Mouse (Mus musculus) myocyte (in vitro differentiated cells): ENCODE results near the gene Cstb. TPM values are rescaled to one million over a fixed set of nuclear protein-coding genes. Genes with fewer than 3 reads are reported as not detected.

Experiments used
- H3K27me3 ChIP-seq: one replicate; pipeline ENCODE4 v1.6.1; 2011; ENCODE audit not compliant: control insufficient read depth, insufficient read depth, insufficient read length
- H3K36me3 ChIP-seq: one replicate; pipeline ENCODE4 v1.6.1; 2011; ENCODE audit not compliant: control insufficient read depth, insufficient read depth
- H3K4me2 ChIP-seq: one replicate; pipeline ENCODE4 v1.6.1; 2011; ENCODE audit warnings: low read depth, control low read depth
- H3K4me3 ChIP-seq: one replicate; pipeline ENCODE4 v1.5.1; 2011; ENCODE audit warnings: mild to moderate bottlenecking, control low read depth, moderate library complexity
- H3K79me2 ChIP-seq: one replicate; pipeline ENCODE4 v1.6.1; 2011; ENCODE audit not compliant: control insufficient read depth, insufficient read depth
- H3ac ChIP-seq: one replicate; pipeline ENCODE4 v1.6.1; 2011; ENCODE audit not compliant: control insufficient read depth, insufficient read length
- CEBPB ChIP-seq: IDR thresholded peaks from 2 replicates; pipeline ENCODE4 v1.6.1; 2011; ENCODE audit warnings: mild to moderate bottlenecking, moderate library complexity; ENCODE audit not compliant: poor library complexity, insufficient read depth, severe bottlenecking
- E2F4 ChIP-seq: IDR thresholded peaks from one replicate; pipeline ENCODE4 v1.6.1; 2011; ENCODE audit warnings: mild to moderate bottlenecking, control low read depth, moderate library complexity; ENCODE audit not compliant: insufficient read depth
- MAX ChIP-seq: IDR thresholded peaks from one replicate; pipeline ENCODE4 v1.6.1; 2011; ENCODE audit warnings: low read depth, mild to moderate bottlenecking, control low read depth
- MYOD1 ChIP-seq, 3 experiments: IDR thresholded peaks; one replicate each; pipeline ENCODE4 v1.6.1; 2011; ENCODE audit warnings: control low read depth in 2 of 3, low read depth in 2 of 3, mild to moderate bottlenecking in 2 of 3, moderate library complexity in 1 of 3; ENCODE audit not compliant: insufficient read length in 2 of 3, control insufficient read depth in 1 of 3
- MYOG ChIP-seq, 3 experiments: IDR thresholded peaks; one replicate each; pipeline ENCODE4 v1.6.1; 2011; ENCODE audit warnings: control low read depth in 2 of 3, low read depth in 2 of 3, mild to moderate bottlenecking in 2 of 3; ENCODE audit not compliant: insufficient read length in 2 of 3, control insufficient read depth in 1 of 3, insufficient read depth in 1 of 3
- POLR2A ChIP-seq: IDR thresholded peaks from one replicate; pipeline ENCODE4 v1.6.1; 2011; ENCODE audit warnings: low read depth, mild to moderate bottlenecking, control low read depth, moderate library complexity; ENCODE audit not compliant: insufficient read length
- POLR2AphosphoS2 ChIP-seq: IDR thresholded peaks from one replicate; pipeline ENCODE4 v1.6.1; 2011; ENCODE audit warnings: low read depth, control low read depth; ENCODE audit not compliant: insufficient read length
- REST ChIP-seq: IDR thresholded peaks from one replicate; pipeline ENCODE4 v1.6.1; 2011; ENCODE audit warnings: mild to moderate bottlenecking, control low read depth, moderate library complexity; ENCODE audit not compliant: insufficient read depth, insufficient read length
- SRF ChIP-seq: IDR thresholded peaks from one replicate; pipeline ENCODE4 v1.6.1; 2011; ENCODE audit warnings: low read depth; ENCODE audit not compliant: control insufficient read depth, insufficient read length
- TCF12 ChIP-seq: IDR thresholded peaks from one replicate; pipeline ENCODE4 v1.6.1; 2011; ENCODE audit warnings: mild to moderate bottlenecking, control low read depth; ENCODE audit not compliant: poor library complexity, insufficient read depth, severe bottlenecking
- TCF3 ChIP-seq: IDR thresholded peaks from one replicate; pipeline ENCODE4 v1.6.1; 2011; ENCODE audit warnings: low read depth, control low read depth; ENCODE audit not compliant: insufficient read length
- USF1 ChIP-seq: IDR thresholded peaks from one replicate; pipeline ENCODE4 v1.6.1; 2011; ENCODE audit warnings: low read depth, mild to moderate bottlenecking, control low read depth, moderate library complexity
- polyA plus RNA-seq: library from polyadenylated mRNA; unstranded; fragments of >200 nt; fragmentation: generic; extraction: Trizol; gene quantifications from one replicate; pipeline ENCODE4 v1.2.1, GENCODE M21; 2012; ENCODE audit warnings: missing spikeins

The Cstb gene
- polyA plus RNA-seq, 1 experiment, result 197 TPM

DNA sequence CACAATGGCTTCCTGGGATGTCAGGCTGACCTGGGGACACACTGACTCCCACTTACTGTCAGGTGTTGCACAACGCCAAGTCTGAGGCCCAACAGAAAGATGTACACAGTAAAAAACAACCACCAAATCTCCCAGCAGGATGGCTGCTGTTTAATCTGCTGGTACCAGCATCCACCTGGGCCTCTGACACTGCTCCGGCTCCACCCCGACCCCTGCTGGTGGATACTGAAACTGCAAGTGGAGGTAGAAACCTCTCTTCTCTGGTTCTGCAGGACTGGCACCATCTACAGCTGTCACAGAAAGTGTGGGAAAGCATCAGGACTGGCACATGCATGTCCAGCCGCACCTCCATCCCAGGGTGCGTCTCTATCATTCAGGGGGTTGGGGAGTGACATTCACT lies 12.6 kb downstream of the Cstb start:
- TF ChIP-seq TCF12 (no peak), POLR2AphosphoS2 (no peak), POLR2A (no peak), CEBPB (no peak), E2F4 (no peak), USF1 (no peak), MAX (no peak), SRF (no peak), MYOD1 (IDR thresholded peaks at IDR 0.05; ENCODE audit: control insufficient read depth in 1 of 3, insufficient read length in 2 of 3, low read depth in 2 of 3) (no peak), TCF3 (no peak), MYOG (IDR thresholded peaks at IDR 0.05; ENCODE audit: control insufficient read depth in 1 of 3, insufficient read depth in 1 of 3, insufficient read length in 2 of 3, low read depth in 2 of 3) (no peak), REST (no peak)
- H3K4me2 ChIP-seq, result no peak overlapping the region
- H3K36me3 ChIP-seq, result no peaks in the 10 kb centered on the region
- no peaks in the 10 kb centered on the region for H3K79me2 ChIP-seq
- H3K4me3 ChIP-seq, result no peak overlapping the region
- no peaks in the 10 kb centered on the region for H3K27me3 ChIP-seq
- no peak overlapping the region for H3ac ChIP-seq

DNA sequence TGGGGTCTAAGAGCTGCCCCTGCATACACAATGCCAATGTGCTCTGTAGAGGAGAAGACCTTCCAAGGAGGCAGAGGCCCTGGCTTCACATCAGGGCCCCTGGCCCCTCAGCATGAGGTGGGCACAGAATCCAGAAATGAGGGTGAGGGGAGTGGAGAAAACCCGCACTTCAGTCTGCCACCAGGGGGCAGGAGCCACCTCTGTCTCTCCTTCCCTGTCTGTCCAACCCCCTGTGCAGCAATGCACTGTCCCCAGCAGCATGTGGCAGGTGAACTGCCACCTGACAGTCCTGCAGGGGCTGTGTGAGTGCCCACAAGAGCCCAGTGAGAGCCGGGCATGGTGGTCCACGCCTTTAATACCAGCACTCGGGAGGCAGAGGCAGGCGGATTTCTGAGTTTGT lies 14.1 kb downstream of the Cstb start:
- no peak overlapping the region for H3K4me3 ChIP-seq
- no peak overlapping the region for H3K4me2 ChIP-seq
- H3ac ChIP-seq, result no peak overlapping the region
- no peaks in the 10 kb centered on the region for H3K36me3 ChIP-seq
- TF ChIP-seq CEBPB, result no peak
- TF ChIP-seq TCF3, result no peak
- no peak for TF ChIP-seq MYOG (IDR thresholded peaks at IDR 0.05; ENCODE audit: control insufficient read depth in 1 of 3, insufficient read depth in 1 of 3, insufficient read length in 2 of 3, low read depth in 2 of 3)
- TF ChIP-seq REST, result no peak
- TF ChIP-seq MAX, result no peak
- TF ChIP-seq POLR2A, result no peak
- no peak for TF ChIP-seq MYOD1 (IDR thresholded peaks at IDR 0.05; ENCODE audit: control insufficient read depth in 1 of 3, insufficient read length in 2 of 3, low read depth in 2 of 3)
- TF ChIP-seq E2F4, result no peak
- TF ChIP-seq USF1, result no peak
- no peak for TF ChIP-seq POLR2AphosphoS2
- TF ChIP-seq TCF12, result no peak
- no peak for TF ChIP-seq SRF
- H3K27me3 ChIP-seq, result no peaks in the 10 kb centered on the region
- no peaks in the 10 kb centered on the region for H3K79me2 ChIP-seq

DNA sequence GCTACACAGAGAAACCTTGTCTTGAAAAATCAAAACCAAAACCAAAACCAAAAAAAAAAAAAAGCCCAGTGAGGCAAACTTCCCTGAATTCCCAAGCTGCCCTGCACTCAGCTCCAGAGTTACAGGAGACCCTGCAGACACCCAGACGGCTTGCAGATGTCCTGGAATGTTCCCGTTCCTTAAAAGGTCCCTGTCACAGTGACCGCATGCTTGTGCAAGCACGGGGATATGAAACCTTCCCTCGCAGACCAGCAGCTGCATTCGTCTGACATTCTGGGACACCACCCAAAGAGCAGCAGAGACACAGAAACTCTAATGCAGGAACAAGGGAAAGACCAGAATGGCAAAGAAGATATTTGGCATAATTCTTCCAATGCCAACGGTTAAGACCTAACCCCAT lies 14.5 kb downstream of the Cstb start:
- no peak overlapping the region for H3K4me3 ChIP-seq
- no peak overlapping the region for H3K4me2 ChIP-seq
- H3K36me3 ChIP-seq, result no peaks in the 10 kb centered on the region
- TF ChIP-seq MYOD1 (IDR thresholded peaks at IDR 0.05; ENCODE audit: control insufficient read depth in 1 of 3, insufficient read length in 2 of 3, low read depth in 2 of 3), result no peak
- H3K27me3 ChIP-seq, result no peaks in the 10 kb centered on the region
- no peak overlapping the region for H3ac ChIP-seq
- H3K79me2 ChIP-seq, result no peaks in the 10 kb centered on the region

DNA sequence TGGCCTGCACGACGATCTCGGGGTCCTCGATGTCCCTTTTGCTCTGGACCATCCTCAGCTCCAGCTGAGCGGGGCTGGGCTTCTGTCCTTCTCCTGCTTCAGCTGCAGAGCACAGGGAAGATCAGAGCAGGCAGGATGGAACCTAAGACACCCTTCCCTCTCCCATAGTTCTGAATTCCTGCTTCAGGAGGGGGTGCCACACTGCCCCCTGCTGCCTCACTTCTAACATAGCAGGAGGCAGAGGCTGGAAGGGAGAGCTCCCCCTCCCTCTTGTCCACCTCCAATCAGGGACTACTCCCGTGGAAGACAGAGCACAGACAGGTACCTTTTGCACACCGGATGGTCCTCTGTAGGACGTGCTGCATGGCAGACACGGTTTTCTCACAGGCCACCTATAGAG lies 15.3 kb downstream of the Cstb start:
- TF ChIP-seq E2F4 (no peak), TCF3 (no peak), MAX (no peak), SRF (no peak), POLR2AphosphoS2 (no peak), MYOG (IDR thresholded peaks at IDR 0.05; ENCODE audit: control insufficient read depth in 1 of 3, insufficient read depth in 1 of 3, insufficient read length in 2 of 3, low read depth in 2 of 3) (no peak)
- no peaks in the 10 kb centered on the region for H3K79me2 ChIP-seq
- no peak overlapping the region for H3K4me2 ChIP-seq
- H3ac ChIP-seq, result no peak overlapping the region
- H3K27me3 ChIP-seq, result no peaks in the 10 kb centered on the region
- H3K36me3 ChIP-seq, result no peaks in the 10 kb centered on the region
- no peak overlapping the region for H3K4me3 ChIP-seq

DNA sequence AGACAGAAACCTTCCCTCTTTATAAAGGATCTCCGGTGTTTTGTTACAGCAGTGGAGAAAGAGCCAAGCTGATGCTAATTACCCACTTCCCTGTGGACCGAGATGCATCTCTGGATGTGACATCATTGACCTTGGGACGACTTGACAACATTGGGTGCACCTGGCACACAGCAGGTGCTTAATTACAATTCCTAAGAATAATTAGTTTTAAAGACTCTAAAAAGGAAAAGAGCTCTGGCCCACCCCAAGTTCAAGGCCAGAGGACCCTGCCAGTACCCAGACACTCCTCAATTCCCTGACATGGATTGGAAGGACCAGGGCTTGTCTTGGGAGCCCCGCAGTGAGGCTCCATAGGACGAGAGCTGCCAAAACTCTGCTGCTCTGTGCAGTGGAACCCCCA lies 16.1 kb downstream of the Cstb start:
- Histone ChIP-seq H3K27me3 (no peaks in the 10 kb centered on the region), H3K4me2 (no peak overlapping the region), H3K36me3 (no peaks in the 10 kb centered on the region), H3K79me2 (no peaks in the 10 kb centered on the region), H3K4me3 (no peak overlapping the region), H3ac (no peak overlapping the region)
- TF ChIP-seq MYOG (IDR thresholded peaks at IDR 0.05; ENCODE audit: control insufficient read depth in 1 of 3, insufficient read depth in 1 of 3, insufficient read length in 2 of 3, low read depth in 2 of 3), result no peak
- TF ChIP-seq TCF3, result no peak
- no peak for TF ChIP-seq CEBPB
- TF ChIP-seq MYOD1 (IDR thresholded peaks at IDR 0.05; ENCODE audit: control insufficient read depth in 1 of 3, insufficient read length in 2 of 3, low read depth in 2 of 3), result no peak
- TF ChIP-seq E2F4, result no peak
- TF ChIP-seq POLR2AphosphoS2, result no peak
- TF ChIP-seq SRF, result no peak
- TF ChIP-seq POLR2A, result no peak
- no peak for TF ChIP-seq REST
- no peak for TF ChIP-seq USF1
- TF ChIP-seq TCF12, result no peak
- no peak for TF ChIP-seq MAX
